Mouse (Mus musculus): ENCODE measurements around the gene Mul1.

The Mul1 gene

DNA sequence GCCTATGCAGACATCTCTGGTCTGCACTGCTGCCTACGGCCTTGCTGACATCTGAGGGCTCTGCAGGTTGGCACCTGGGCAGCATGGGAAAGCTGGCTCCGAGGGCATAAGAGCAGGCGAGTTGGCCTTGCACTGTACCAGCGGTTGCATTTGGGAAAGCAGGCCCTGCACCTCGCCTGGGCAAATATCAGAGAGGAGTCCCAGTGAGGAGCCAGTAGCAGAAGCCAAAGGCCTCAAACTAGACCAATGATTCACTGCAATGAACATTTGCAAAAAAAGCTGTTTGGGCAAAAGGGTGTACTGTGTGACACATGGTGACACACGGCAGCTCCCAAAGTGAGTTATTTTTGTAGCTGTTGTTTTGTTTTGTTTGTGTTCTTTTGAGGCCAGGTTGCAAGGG is 9.4 kb upstream of the Mul1 start:
- CTCF ChIA-PET = interaction anchor here in 2 of 4 experiments (1.0 to 2.2 kb wide), 6 partner anchors 47 to 432 kb away, joined by 3 to 5 read pairs (median 4); no protein-coding TSS in a partner anchor
- POLR2A ChIA-PET = interaction anchor here in 2 of 4 experiments (1.4 to 1.9 kb wide), 2 partner anchors 9 to 107 kb away, joined by 3 to 5 read pairs; partner anchors contain the start of gene Mul1 (in 1 of the 2)

DNA sequence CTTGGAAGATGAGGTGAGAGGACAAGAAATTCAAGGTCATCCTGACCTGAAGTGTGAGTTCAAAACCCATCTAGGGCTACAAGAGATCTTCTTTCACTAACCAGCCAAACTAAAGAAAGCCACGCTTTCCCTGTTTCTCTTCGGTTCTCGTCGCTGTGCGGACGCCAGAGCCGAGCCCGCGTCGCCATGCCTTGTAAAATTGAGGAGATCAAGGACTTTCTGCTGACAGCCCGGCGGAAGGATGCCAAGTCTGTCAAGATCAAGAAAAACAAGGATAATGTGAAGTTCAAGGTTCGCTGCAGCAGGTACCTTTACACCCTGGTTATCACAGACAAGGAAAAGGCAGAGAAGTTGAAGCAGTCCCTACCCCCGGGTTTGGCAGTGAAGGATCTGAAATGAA is 8.9 kb upstream of the Mul1 start:
- CTCF ChIA-PET = interaction anchor here in 3 of 4 experiments (0.7 to 2.3 kb wide), 11 partner anchors 30 to 431 kb away, joined by 3 to 11 read pairs (median 4); partner anchors contain the start of gene Fam43b (in 1 of the 3)

DNA sequence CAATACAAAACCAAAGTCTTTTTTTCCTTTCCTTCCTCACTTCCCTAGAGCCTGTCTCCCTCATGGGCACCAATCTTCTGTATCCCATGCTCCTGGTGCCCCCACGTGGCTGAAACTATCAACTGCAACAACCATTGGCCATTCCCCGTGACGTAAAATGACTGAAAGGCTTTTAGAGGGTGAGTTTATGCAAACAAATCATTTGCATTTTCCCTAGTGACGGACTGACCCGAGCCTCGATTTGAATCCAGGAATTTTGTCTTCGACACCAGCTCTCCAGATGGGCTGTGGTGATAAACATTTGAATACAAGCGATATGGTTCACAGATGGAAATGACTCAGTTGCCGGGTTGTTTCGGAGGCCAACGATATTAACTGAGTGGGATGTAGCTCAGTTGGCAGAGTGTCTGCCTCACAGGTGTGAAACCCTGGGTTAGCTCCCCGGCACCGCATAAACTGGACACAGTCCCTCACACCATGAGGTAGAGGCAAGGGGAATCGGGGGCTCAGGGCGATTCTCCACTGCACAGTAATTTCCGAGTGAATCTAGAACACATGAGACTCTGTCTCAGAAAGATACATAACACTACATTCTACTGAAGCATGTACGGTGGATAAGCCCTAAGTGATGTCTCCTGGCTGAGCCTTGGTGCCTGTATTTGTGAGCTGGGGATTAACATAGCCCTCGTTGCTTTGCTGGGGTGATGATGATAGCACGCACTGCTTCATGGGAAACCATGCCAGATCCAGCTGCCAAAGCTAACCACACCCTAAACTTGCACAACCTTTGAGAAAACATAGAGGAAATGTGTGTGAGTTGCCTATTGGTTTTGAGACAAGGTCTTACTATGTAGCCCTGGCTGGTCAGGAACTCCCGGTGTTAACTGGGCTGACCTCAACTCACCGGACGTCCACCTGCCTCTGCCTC is 7.4 kb upstream of the Mul1 start:
- ChIA-PET CTCF (interaction anchor here (0.6 to 2.3 kb wide), 20 partner anchors 21 to 1241 kb away, joined by 3 to 11 read pairs (median 4); partner anchors contain the start of gene Pink1 (in 1 of the 4)), POLR2A (interaction anchor here in 1 of 4 experiments (1.1 to 1.7 kb wide), 6 partner anchors 14 to 109 kb away, joined by 3 to 4 read pairs (median 3); no protein-coding TSS in a partner anchor)

More for the DNA sequence above, 8.9 kb upstream of the Mul1 start:
- POLR2A ChIA-PET = interaction anchor here in 1 of 4 experiments (0.9 to 1.9 kb wide), 4 partner anchors 9 to 110 kb away, joined by 3 to 5 read pairs (median 4); partner anchors contain the start of gene Mul1

DNA sequence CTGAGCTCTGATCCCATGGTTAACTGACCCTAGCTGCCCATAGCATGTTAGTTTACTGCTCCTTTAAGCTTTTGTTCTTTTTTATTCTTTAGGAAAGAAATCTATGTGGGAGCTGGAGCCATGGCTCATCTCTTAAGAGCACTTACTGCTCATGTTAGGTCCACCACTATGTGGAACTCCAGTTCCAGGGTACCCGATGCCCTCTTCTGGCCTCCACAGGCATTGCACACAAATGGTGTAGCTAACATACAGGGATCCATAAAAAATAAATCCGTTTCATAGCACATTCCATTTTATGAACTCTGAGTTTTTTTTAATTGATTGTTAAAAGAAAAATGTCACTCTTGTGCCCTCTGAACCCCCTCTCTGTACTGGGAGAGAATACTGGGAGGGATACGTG is 4.7 kb upstream of the Mul1 start:
- POLR2A ChIA-PET = interaction anchor here (0.6 to 1.8 kb wide), 9 partner anchors 11 to 113 kb away, joined by 3 to 7 read pairs (median 4); partner anchors contain the start of gene Fam43b (in 1 of the 4)
- CTCF ChIA-PET = interaction anchor here (0.5 to 2.5 kb wide), 62 partner anchors 9 to 741 kb away, joined by 3 to 31 read pairs (median 4); partner anchors contain the start of genes Pink1 (in 3 of the 4), Fam43b (in 2 of the 4), Ddost (in 1 of the 4) and Sh2d5 (in 1 of the 4)

DNA sequence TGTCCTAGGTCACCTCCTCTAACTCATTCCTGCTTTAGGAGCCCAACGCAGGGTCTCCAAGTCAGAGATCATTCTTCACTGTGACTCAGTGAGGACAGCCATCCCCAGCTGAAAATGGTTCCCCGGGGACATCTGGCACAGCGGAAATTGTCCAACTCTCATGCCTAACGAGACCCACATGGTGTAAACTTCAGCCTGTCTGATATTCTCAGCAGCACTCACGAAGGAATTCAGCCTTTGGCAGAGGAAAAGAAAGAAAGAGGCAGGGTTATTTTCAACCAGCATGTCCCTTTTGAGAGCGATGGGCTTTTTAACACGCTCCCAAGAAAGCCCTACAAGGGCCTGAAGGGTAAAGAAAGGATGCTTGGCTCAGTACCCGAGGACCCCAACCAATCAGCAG is 3.1 kb upstream of the Mul1 start:
- POLR2A ChIA-PET = no interaction called here
- CTCF ChIA-PET = no interaction called here

DNA sequence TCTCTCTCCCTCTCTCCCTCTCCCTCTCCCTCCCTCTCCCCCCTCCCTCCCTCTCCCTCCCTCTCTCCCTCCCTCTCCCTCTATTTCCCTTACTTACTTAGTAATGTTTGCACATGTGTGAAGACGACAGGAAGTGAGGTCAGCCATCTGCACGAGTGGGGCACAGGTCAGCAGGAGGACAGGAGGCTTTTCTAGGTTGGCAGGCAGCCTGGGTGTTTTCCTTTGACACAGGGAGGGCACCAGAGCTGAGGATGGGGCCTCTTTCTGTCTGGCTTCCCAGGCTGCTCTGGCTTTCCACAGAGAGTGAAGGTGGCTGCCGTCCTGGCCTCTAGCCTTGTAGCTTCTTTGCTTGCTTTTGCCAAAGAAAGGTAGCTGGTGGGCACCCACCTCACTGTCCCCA is 5.6 kb downstream of the Mul1 start:
- ChIA-PET CTCF (interaction anchor here in 2 of 4 experiments (0.6 to 1.3 kb wide), 2 partner anchors 354 to 416 kb away, joined by 3 to 4 read pairs; no protein-coding TSS in a partner anchor), POLR2A (interaction anchor here in 3 of 4 experiments (1.1 to 1.6 kb wide), 4 partner anchors 8 to 370 kb away, joined by 3 to 5 read pairs (median 3); no protein-coding TSS in a partner anchor)

DNA sequence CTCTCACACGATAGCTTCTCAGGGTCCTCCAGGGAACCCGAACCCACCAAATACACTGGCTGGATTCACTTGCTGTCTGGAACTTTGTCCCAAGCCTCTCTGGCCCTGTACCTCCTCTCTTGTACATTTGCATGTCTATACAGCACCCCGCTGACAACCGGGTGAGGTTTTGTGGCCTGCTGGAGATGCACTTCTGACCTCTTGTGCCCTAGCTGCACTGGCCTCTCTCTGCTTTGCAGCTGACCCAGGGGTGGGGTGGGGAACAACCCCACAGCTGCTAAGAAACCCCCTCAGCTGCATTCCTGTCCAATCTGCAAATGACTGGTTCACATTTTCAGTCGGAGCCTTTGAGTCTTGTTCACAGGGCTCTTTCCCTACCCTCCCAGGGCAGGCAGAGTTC is 10.5 kb downstream of the Mul1 start:
- ChIA-PET POLR2A (interaction anchor here (0.5 to 6.7 kb wide), 29 partner anchors 8 to 702 kb away, joined by 3 to 63 read pairs (median 4); partner anchors contain the start of genes Camk2n1 (in 3 of the 4), Mul1 (in 3 of the 4) and Ddost (in 1 of the 4)), CTCF (interaction anchor here (0.5 to 7.8 kb wide), 17 partner anchors 10 to 466 kb away, joined by 3 to 60 read pairs (median 3); partner anchors contain the start of gene Mul1 (in 1 of the 4))

DNA sequence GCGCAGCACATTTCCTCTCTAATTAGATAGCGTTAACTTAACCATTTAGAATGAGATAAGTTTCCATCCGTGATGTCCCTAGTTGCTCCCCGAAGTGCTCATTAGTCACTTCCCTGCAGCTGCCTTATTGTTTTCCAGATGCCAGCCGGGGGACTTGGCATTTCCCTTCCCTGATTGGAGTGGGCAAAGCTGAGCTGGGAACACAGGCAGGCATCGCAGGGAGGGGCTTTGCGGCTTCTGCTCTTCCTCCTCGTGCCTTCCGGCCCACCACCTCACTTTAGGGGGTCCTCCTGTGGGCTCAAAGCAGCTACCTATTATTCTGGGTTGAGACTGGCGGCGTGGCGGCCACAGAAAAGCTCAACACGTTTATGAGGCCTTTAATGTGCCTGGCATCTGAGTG is 12.5 kb downstream of the Mul1 start:
- POLR2A ChIA-PET = interaction anchor here in 3 of 4 experiments (0.6 to 6.7 kb wide), 29 partner anchors 9 to 412 kb away, joined by 3 to 63 read pairs (median 8); partner anchors contain the start of gene Mul1 (in 2 of the 3)
- CTCF ChIA-PET = interaction anchor here (0.6 to 7.8 kb wide), 51 partner anchors 9 to 442 kb away, joined by 3 to 60 read pairs (median 4); partner anchors contain the start of genes Mul1 (in 1 of the 4) and Pla2g2c (in 1 of the 4)

DNA sequence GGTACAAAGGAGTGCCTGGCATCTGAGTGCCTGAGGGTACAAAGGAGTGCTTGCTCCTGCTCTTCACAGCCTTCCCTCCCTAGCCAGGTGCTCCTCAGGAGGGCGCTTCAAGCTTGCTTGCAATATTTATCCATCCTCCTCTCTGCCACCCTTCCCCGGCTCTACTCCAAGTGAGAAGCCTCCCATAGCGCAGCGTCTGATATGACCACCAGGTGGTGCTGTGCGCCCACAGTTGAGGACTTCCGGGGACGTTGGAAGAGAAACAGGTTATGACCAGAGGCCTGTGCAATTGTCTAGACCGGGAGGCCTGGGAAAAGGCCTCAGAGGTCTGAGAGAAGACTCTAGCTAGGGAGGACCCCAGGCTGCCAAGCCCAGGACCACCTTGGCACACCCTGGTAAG is 12.9 kb downstream of the Mul1 start:
- ChIA-PET POLR2A (interaction anchor here in 3 of 4 experiments (0.5 to 6.7 kb wide), 37 partner anchors 9 to 412 kb away, joined by 3 to 63 read pairs (median 7); partner anchors contain the start of genes Mul1 (in 2 of the 3) and Fam43b (in 1 of the 3)), CTCF (interaction anchor here (0.6 to 7.8 kb wide), 65 partner anchors 9 to 762 kb away, joined by 3 to 60 read pairs (median 4); partner anchors contain the start of genes Mul1 (in 1 of the 4), Otud3 (in 1 of the 4) and Pla2g2c (in 1 of the 4))

DNA sequence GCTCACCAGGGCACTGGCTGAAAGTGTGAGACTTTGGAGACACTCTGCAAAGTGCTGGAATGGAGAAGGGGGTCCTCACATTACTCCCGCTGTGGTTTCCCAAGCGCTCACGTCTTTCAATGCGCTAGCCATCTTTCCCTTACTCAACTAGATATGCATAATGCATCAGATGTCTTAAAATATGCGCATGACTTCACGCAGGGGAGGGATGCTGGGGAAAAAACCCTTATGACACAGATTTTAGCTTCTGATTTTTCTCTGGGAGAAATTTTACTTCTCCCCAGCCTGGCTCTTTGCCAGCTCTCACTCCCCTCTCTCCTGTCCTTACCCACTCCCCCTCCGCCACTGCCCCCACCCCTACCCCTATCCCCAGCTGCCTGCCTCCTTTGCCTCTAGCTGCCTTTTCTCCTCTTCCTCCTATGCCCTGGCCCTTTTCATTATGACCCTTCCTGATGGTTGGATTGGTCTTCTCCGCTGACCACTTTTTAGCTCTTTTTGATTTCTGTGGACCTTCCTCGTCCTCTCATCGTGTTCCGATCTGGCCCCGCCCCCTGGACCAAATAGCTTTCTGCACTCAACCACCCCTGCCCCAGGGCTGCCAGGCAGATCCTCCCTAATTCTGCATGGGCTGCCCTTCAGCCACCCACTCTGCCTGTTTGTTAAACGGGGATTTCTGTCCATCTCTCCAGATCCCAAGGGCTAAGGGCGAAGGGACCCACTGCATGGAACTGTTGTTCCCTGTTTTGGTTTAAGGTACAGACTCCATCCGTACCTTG is 13.5 kb downstream of the Mul1 start:
- POLR2A ChIA-PET = interaction anchor here in 3 of 4 experiments (0.5 to 6.7 kb wide), 51 partner anchors 8 to 411 kb away, joined by 3 to 63 read pairs (median 5); partner anchors contain the start of genes Mul1 (in 2 of the 3) and Fam43b (in 1 of the 3)
- CTCF ChIA-PET = interaction anchor here (0.5 to 7.8 kb wide), 73 partner anchors 8 to 1582 kb away, joined by 3 to 60 read pairs (median 4); partner anchors contain the start of genes Mul1 (in 1 of the 4) and Otud3 (in 1 of the 4)

DNA sequence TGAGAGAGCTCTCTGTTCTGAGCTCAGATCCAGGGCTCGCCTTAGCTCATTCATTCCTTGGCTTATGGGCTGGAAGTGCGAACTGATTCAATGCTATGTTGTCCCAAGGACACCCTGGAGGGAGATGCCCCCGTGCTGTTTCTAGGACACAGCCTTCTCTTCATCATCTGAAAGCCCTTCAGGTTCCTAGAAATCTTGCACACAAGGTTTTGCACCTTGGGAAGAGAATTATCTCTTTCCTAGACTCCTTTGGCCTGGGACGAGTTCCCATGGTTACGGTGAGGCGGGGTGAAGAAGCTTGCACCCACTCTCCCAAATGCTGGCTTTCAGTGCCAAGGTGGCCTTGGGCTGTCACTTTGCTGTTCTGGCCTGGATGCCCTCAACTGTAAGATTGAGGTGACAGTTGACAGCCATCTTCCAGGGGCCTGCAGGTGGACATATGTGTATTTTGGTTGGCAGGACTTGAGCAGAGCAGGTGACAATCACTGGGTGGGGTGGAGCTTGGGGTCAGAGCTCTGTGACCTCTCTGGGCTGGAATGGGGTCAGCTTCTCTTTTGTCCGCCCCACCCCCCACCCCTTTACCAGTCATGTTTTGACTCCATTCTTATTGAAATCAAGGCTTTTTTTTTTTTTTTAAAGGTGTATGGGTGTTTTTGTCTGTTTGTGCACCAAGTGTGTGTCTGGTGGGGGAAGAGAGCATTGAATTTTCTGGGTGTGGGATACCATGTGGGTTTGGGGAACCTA is 14.6 kb downstream of the Mul1 start:
- ChIA-PET POLR2A (interaction anchor here (0.5 to 6.7 kb wide), 75 partner anchors 8 to 615 kb away, joined by 3 to 63 read pairs (median 4); partner anchors contain the start of genes Mul1 (in 3 of the 4), Ddost (in 1 of the 4), Fam43b (in 1 of the 4) and Vwa5b1 (in 1 of the 4)), CTCF (interaction anchor here (0.6 to 7.8 kb wide), 50 partner anchors 8 to 1796 kb away, joined by 3 to 60 read pairs (median 4); partner anchors contain the start of genes Mul1 (in 1 of the 4) and Otud3 (in 1 of the 4))

DNA sequence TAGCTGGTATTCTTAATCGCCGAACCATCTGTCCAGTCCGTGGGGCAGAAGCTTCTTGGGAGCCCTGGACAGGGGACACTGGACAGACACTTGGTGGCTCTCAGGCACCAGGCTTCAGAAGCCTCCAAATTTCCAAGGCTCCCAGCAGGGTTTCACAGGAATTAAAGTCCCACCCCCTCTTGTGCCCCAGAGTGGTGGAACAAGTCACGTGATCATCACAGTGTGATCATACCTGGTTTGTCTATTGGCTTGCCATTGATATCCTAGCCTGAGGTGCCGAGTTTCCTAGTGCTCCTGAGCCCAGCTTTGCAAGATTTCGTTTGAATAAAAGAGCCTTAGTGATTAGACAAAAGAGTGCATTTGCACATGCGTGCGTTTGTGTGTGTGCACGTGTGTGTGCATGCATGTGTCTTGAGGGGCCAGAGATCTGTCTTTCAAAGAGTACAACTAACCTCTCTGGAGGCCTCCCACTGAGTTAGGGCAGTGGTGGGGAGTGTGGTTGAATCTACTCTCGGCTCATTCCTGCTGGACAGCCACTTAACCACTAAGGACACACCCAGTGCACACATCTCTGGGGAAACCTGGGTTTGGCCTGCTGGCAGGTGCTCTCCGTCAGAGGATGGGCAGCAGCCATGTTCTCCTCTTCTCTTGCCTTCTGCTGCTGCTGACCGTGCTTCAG is 15.3 kb downstream of the Mul1 start:
- POLR2A ChIA-PET = interaction anchor here (0.5 to 6.7 kb wide), 53 partner anchors 7 to 615 kb away, joined by 3 to 63 read pairs (median 5); partner anchors contain the start of genes Mul1 (in 3 of the 4), Ddost (in 1 of the 4) and Vwa5b1 (in 1 of the 4)
- CTCF ChIA-PET = interaction anchor here (0.7 to 7.8 kb wide), 25 partner anchors 14 to 410 kb away, joined by 3 to 60 read pairs (median 8); partner anchors contain the start of gene Mul1 (in 1 of the 4)

DNA sequence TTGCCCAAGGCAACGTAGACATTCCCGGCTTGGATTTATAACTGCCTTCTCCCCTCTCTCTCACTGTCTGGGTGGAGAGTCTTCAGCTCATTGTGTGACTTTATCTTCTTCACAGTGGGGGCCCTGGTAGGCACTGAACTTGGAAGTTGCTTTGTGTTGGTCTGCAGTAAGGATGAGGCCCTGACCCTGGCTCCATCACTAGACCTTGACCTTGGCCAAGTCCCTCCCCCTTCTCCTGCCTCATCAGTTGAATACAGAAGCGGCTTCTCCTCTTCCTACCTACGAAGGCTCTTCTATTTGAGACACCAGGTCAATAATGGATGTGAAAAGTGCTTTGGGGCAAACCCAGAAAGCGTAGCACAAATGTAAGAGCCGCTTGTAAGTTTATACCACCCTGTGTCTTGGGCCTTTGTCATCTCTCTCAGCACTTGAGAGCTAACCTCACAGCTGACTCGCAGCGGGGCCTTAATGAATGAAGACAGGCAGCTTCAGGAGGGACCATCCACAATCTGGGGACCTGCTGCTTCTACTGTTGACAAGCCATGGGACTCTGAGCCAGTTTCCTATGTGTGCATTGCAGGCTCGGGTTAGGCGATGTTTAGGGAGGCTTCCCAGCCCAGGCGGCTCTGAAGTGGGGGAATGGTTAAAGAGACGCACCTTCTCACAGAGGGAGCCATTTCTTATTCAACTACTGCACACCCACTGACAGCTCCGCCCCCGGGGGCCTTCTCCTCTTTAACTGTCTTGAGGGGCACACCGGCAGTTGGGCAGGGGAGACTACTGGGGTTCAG is 18.0 kb downstream of the Mul1 start:
- POLR2A ChIA-PET = interaction anchor here (0.6 to 4.0 kb wide), 28 partner anchors 8 to 678 kb away, joined by 3 to 17 read pairs (median 4); partner anchors contain the start of genes Fam43b (in 1 of the 4) and Minos1 (in 1 of the 4)
- CTCF ChIA-PET = interaction anchor here in 2 of 4 experiments (0.6 to 1.6 kb wide), 5 partner anchors 133 to 404 kb away, joined by 3 to 4 read pairs (median 3); no protein-coding TSS in a partner anchor

DNA sequence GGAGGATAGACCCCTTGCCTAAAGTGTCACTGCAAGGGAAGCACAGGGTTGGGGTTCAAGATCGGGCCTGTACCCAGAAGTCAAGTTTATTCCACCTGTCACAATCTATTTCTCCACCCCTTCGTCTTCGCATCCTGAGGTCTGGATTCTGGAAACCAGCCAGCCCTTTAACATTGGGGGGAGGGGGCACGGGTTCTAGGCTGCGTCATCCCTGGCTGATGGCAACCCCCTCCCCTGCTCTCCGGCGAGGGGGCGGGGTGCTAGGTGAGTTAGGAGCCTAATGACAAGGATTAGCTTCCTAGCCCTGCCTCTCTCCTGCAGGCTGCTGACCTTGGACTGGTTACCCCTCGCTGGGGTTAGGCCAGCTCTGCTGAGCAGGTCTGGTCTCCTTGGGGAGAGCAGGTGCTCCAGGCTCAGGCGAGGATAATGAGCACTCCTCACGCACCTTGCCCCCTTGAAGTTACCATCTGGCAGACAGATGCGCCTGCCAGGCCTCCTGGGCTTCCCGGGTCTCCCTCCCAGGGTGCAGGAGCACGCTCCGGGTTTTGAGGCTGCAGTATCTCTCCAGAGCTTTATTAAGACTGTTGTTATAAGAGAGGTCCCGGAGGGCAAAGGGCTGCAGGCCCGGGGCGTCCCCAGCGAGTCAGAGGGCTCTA is 18.8 kb downstream of the Mul1 start:
- CTCF ChIA-PET = interaction anchor here in 3 of 4 experiments (0.6 to 1.5 kb wide), 5 partner anchors 52 to 403 kb away, joined by 3 to 4 read pairs (median 3); no protein-coding TSS in a partner anchor
- POLR2A ChIA-PET = interaction anchor here in 3 of 4 experiments (0.6 to 4.0 kb wide), 26 partner anchors 9 to 677 kb away, joined by 3 to 17 read pairs (median 4); partner anchors contain the start of genes Fam43b (in 1 of the 3), Minos1 (in 1 of the 3) and Mul1 (in 1 of the 3)

All from embryonic stem cell, embryonic (primary cell).